Mouse (Mus musculus): ENCODE results near the gene Gm6899.

Gene Gm6899

GRCm38 (mm10) chr11:26593061-26594059 is at the start of gene Gm6899, which contains the start of gene Vrk2:
TSS of gene Gm6899 (plus strand) at chr11:26593241.
TSS of gene Vrk2 (minus strand) at chr11:26593999.
- in situ Hi-C loops (cut with MboI, MseI) = no loop called here

GRCm38 (mm10) chr11:26551551-26551950 is 41.5 kb upstream of the Gm6899 start:
- in situ Hi-C loops (cut with MboI, MseI) = no loop called here

- in situ Hi-C loops (cut with MboI, MseI) = no loop called here
Observed at GRCm38 (mm10) chr11:26585409-26586366, 7.4 kb upstream of the Gm6899 start.

GRCm38 (mm10) chr11:26586367-26587183 is 6.5 kb upstream of the Gm6899 start:
- in situ Hi-C loops (cut with MboI, MseI) = no loop called here

GRCm38 (mm10) chr11:26587184-26587524 is 5.9 kb upstream of the Gm6899 start:
- in situ Hi-C loops (cut with MboI, MseI) = no loop called here

GRCm38 (mm10) chr11:26592395-26593053 is 517 bp upstream of the Gm6899 start:
- in situ Hi-C loops (cut with MboI, MseI) = no loop called here

GRCm38 (mm10) chr11:26594487-26594886 is 1.4 kb downstream of the Gm6899 start:
- in situ Hi-C loops (cut with MboI, MseI) = no loop called here

GRCm38 (mm10) chr11:26596186-26596585 is 3.1 kb downstream of the Gm6899 start:
- in situ Hi-C loops (cut with MboI, MseI) = no loop called here

- in situ Hi-C loops (cut with MboI, MseI) = no loop called here
Observed at GRCm38 (mm10) chr11:26597145-26597544, 4.1 kb downstream of the Gm6899 start.

GRCm38 (mm10) chr11:26597761-26598160 is 4.7 kb downstream of the Gm6899 start:
- in situ Hi-C loops (cut with MboI, MseI) = no loop called here

- in situ Hi-C loops (cut with MboI, MseI) = no loop called here
Observed at GRCm38 (mm10) chr11:26598876-26599275, 5.8 kb downstream of the Gm6899 start.

- in situ Hi-C loops (cut with MboI, MseI) = loop anchor here (5.0 kb wide), 1 partner anchor 37 kb away; no protein-coding TSS in a partner anchor
Observed at GRCm38 (mm10) chr11:26600692-26601091, 7.7 kb downstream of the Gm6899 start.

- in situ Hi-C loops (cut with MboI, MseI) = loop anchor here (5.0 kb wide), 1 partner anchor 36 kb away; no protein-coding TSS in a partner anchor
Observed at GRCm38 (mm10) chr11:26601571-26602175, 8.6 kb downstream of the Gm6899 start.

GRCm38 (mm10) chr11:26604061-26604655 is 11.1 kb downstream of the Gm6899 start:
- in situ Hi-C loops (cut with MboI, MseI) = loop anchor here (5.0 kb wide), 1 partner anchor 33 kb away; no protein-coding TSS in a partner anchor

- in situ Hi-C loops (cut with MboI, MseI) = no loop called here
Observed at GRCm38 (mm10) chr11:26608795-26609194, 15.8 kb downstream of the Gm6899 start.

- in situ Hi-C loops (cut with MboI, MseI) = no loop called here
Observed at GRCm38 (mm10) chr11:26618475-26619223, 25.6 kb downstream of the Gm6899 start.

- in situ Hi-C loops (cut with MboI, MseI) = no loop called here
Observed at GRCm38 (mm10) chr11:26622727-26623126, 29.7 kb downstream of the Gm6899 start.

- in situ Hi-C loops (cut with MboI, MseI) = loop anchor here (5.0 kb wide), 1 partner anchor 34 kb away; no protein-coding TSS in a partner anchor
Observed at GRCm38 (mm10) chr11:26636239-26636638, 43.2 kb downstream of the Gm6899 start.

GRCm38 (mm10) chr11:26640314-26640785 is 47.3 kb downstream of the Gm6899 start:
- in situ Hi-C loops (cut with MboI, MseI) = no loop called here
